Mouse (Mus musculus): ENCODE data around the gene Nppa.

Gene Nppa

GRCm38 (mm10) chr4:148051046-148051776, 50.7 kb downstream of the Nppa start:
- no peak for DNase-seq (ENCODE audit: low read depth, low spot score)

Data from WW6 (cell line).